Mouse (Mus musculus) limb, embryonic 13.5 days (tissue): ENCODE results near the gene Cadps. TPM values are rescaled to one million over a fixed set of nuclear protein-coding genes. Genes with fewer than 3 reads are reported as not detected.
A peak's percentile ranks its signal among the peaks of the same experiment; 100 is the strongest.
"Not testable (repeated sequence)": the region's sequence is repeated elsewhere in the genome, so short reads cannot be mapped to it uniquely, and the experiment has no call there.

Experiments
- ATAC-seq: fragments of 200-750 bp; cut with Nextera tagmentation; 2 replicates; pipeline ENCODE4 v1.8.0; 2017; ENCODE audit warnings: low read depth, moderate number of reproducible peaks, moderate TSS enrichment; ENCODE audit not compliant: low FRiP score
- H3K27ac ChIP-seq: fragments of 300-500 bp; sonication (generic); 2 replicates; pipeline ENCODE4 v1.5.1; 2015; ENCODE audit warnings: inconsistent platforms, mild to moderate bottlenecking, moderate library complexity
- H3K27me3 ChIP-seq: fragments of 300-500 bp; sonication (generic); 2 replicates; pipeline ENCODE4 v1.6.1; 2015; ENCODE audit warnings: mild to moderate bottlenecking, inconsistent platforms
- H3K36me3 ChIP-seq: fragments of 300-500 bp; sonication (generic); 2 replicates; pipeline ENCODE4 v1.6.1; 2015; ENCODE audit warnings: inconsistent platforms, mild to moderate bottlenecking, moderate library complexity
- H3K4me1 ChIP-seq: fragments of 300-500 bp; sonication (generic); 2 replicates; pipeline ENCODE4 v1.6.1; 2015; ENCODE audit warnings: inconsistent platforms
- H3K4me2 ChIP-seq: fragments of 300-500 bp; sonication (generic); replicated peaks from 2 replicates; pipeline ENCODE4 v1.6.1; 2015; ENCODE audit warnings: inconsistent platforms, mild to moderate bottlenecking, moderate library complexity
- H3K4me3 ChIP-seq: fragments of 300-500 bp; sonication (generic); 2 replicates; pipeline ENCODE4 v1.5.1; 2015; ENCODE audit warnings: moderate library complexity, mild to moderate bottlenecking, inconsistent platforms
- H3K9ac ChIP-seq: fragments of 300-500 bp; sonication (generic); 2 replicates; pipeline ENCODE4 v1.6.1; 2015; ENCODE audit warnings: mild to moderate bottlenecking, inconsistent platforms
- H3K9me3 ChIP-seq: fragments of 300-500 bp; sonication (generic); 2 replicates; pipeline ENCODE4 v1.6.1; 2016; ENCODE audit warnings: inconsistent platforms
- WGBS: fragments of 180-500 bp; shearing (Covaris S2); methylation state at CpG from one replicate; pipeline ENCODE4 v1.1.7; 2015; 5-methylcytosine and 5-hydroxymethylcytosine counted together
- polyA plus RNA-seq: library from polyadenylated mRNA; unstranded; fragments of >200 nt; fragmentation: Nextera tagmentation; extraction: Ambion mirVana; gene quantifications from 2 replicates; pipeline ENCODE4 v1.2.1, GENCODE M21; 2015

Gene Cadps
- polyA plus RNA-seq, 1 experiment from 2014 or later, result 0.87 TPM

GRCm38 (mm10) chr14:12575105-12575504 is 247.8 kb downstream of the Cadps start:
- Histone ChIP-seq H3K36me3 (no peaks in the 10 kb centered on the region), H3K9me3 (no peaks in the 10 kb centered on the region), H3K4me1 (no peaks in the 10 kb centered on the region), H3K4me2 (no peak overlapping the region), H3K4me3 (no peak overlapping the region), H3K27me3 (no peaks in the 10 kb centered on the region), H3K27ac (no peak overlapping the region), H3K9ac (no peak overlapping the region)
- 21% methylated on average over 3 of the region's 3 CpGs for WGBS
- no peak for ATAC-seq

- no peaks in the 10 kb centered on the region for H3K9me3 ChIP-seq
- no peaks in the 10 kb centered on the region for H3K27me3 ChIP-seq
- ATAC-seq, result no peak
- no peak overlapping the region for H3K4me3 ChIP-seq
- H3K4me2 ChIP-seq, result no peak overlapping the region
- H3K4me1 ChIP-seq, result no peaks in the 10 kb centered on the region
- no peaks in the 10 kb centered on the region for H3K36me3 ChIP-seq
- no peak overlapping the region for H3K9ac ChIP-seq
- WGBS, result 83% methylated on average over 4 of the region's 4 CpGs
- H3K27ac ChIP-seq, result no peak overlapping the region
These were observed 248.5 kb downstream of the Cadps start for GRCm38 (mm10) chr14:12574336-12574735.

GRCm38 (mm10) chr14:12561730-12562129 is 261.1 kb downstream of the Cadps start:
- H3K27me3 ChIP-seq, ATAC-seq, H3K36me3 ChIP-seq, H3K9ac ChIP-seq, H3K9me3 ChIP-seq, H3K4me3 ChIP-seq, H3K27ac ChIP-seq, H3K4me2 ChIP-seq: not testable (repeated sequence)
- H3K4me1 ChIP-seq, result peaks cover 14% of the 10 kb centered on the region; the same call in 1 of the 2 replicates

GRCm38 (mm10) chr14:12560233-12560577 is 262.7 kb downstream of the Cadps start:
- Histone ChIP-seq H3K27ac (no peak overlapping the region), H3K27me3 (no peaks in the 10 kb centered on the region), H3K4me3 (no peak overlapping the region), H3K36me3 (no peaks in the 10 kb centered on the region), H3K9ac (no peak overlapping the region), H3K9me3 (0 out of 2 replicates have a peak, but pooled peaks cover 3% of the 10 kb centered on the region), H3K4me2 (no peak overlapping the region), H3K4me1 (peaks cover 14% of the 10 kb centered on the region; the same call in 1 of the 2 replicates)
- WGBS, result 35% methylated on average over 1 of the region's 1 CpGs
- ATAC-seq, result no peak

- H3K9me3 ChIP-seq, result 0 out of 2 replicates have a peak, but pooled peaks cover 3% of the 10 kb centered on the region
- WGBS, result 61% methylated on average over 3 of the region's 3 CpGs
- no peak overlapping the region for H3K9ac ChIP-seq
- H3K4me3 ChIP-seq, result no peak overlapping the region
- H3K27me3 ChIP-seq, result no peaks in the 10 kb centered on the region
- H3K4me2 ChIP-seq, result no peak overlapping the region
- peaks cover 14% of the 10 kb centered on the region; the same call in 1 of the 2 replicates for H3K4me1 ChIP-seq
- peak; percentile 40; the same call in 1 of the 2 replicates for ATAC-seq
- no peaks in the 10 kb centered on the region for H3K36me3 ChIP-seq
- no peak overlapping the region for H3K27ac ChIP-seq
These were observed 263.2 kb downstream of the Cadps start for GRCm38 (mm10) chr14:12559574-12560232.

GRCm38 (mm10) chr14:12558920-12559573 is 263.8 kb downstream of the Cadps start:
- no peaks in the 10 kb centered on the region for H3K9me3 ChIP-seq
- peaks cover 14% of the 10 kb centered on the region; the same call in 1 of the 2 replicates for H3K4me1 ChIP-seq
- no peak overlapping the region for H3K27ac ChIP-seq
- 63% methylated on average over 7 of the region's 7 CpGs for WGBS
- no peaks in the 10 kb centered on the region for H3K27me3 ChIP-seq
- H3K36me3 ChIP-seq, result no peaks in the 10 kb centered on the region
- no peak overlapping the region for H3K4me3 ChIP-seq
- H3K4me2 ChIP-seq, result no peak overlapping the region
- H3K9ac ChIP-seq, result no peak overlapping the region
- no peak for ATAC-seq

- H3K9ac ChIP-seq, result no peak overlapping the region
- no peaks in the 10 kb centered on the region for H3K36me3 ChIP-seq
- no peak for ATAC-seq
- 82% methylated on average over 2 of the region's 2 CpGs for WGBS
- no peak overlapping the region for H3K4me2 ChIP-seq
- H3K27ac ChIP-seq, result no peak overlapping the region
- 0 out of 2 replicates have a peak, but pooled peaks cover 4% of the 10 kb centered on the region for H3K4me1 ChIP-seq
- H3K4me3 ChIP-seq, result no peak overlapping the region
- no peaks in the 10 kb centered on the region for H3K27me3 ChIP-seq
- no peaks in the 10 kb centered on the region for H3K9me3 ChIP-seq
These were observed 268.4 kb downstream of the Cadps start for GRCm38 (mm10) chr14:12554486-12554885.

- WGBS, result 45% methylated on average over 6 of the region's 6 CpGs
- Histone ChIP-seq H3K9ac (no peak overlapping the region), H3K4me1 (no peaks in the 10 kb centered on the region), H3K9me3 (no peaks in the 10 kb centered on the region), H3K36me3 (no peaks in the 10 kb centered on the region), H3K4me3 (no peak overlapping the region), H3K4me2 (no peak overlapping the region), H3K27ac (no peak overlapping the region), H3K27me3 (no peaks in the 10 kb centered on the region)
- ATAC-seq, result no peak
These were observed 271.5 kb downstream of the Cadps start for GRCm38 (mm10) chr14:12551353-12551752.

GRCm38 (mm10) chr14:12550931-12551330 is 271.9 kb downstream of the Cadps start:
- Histone ChIP-seq H3K27ac (no peak overlapping the region), H3K4me2 (no peak overlapping the region), H3K27me3 (no peaks in the 10 kb centered on the region), H3K4me1 (no peaks in the 10 kb centered on the region), H3K9ac (no peak overlapping the region), H3K36me3 (no peaks in the 10 kb centered on the region), H3K4me3 (no peak overlapping the region), H3K9me3 (no peaks in the 10 kb centered on the region)
- 54% methylated on average over 5 of the region's 5 CpGs for WGBS
- ATAC-seq, result no peak

GRCm38 (mm10) chr14:12549290-12549689 is 273.6 kb downstream of the Cadps start:
- no peak overlapping the region for H3K4me3 ChIP-seq
- no peaks in the 10 kb centered on the region for H3K9me3 ChIP-seq
- no peak overlapping the region for H3K4me2 ChIP-seq
- no peaks in the 10 kb centered on the region for H3K27me3 ChIP-seq
- H3K9ac ChIP-seq, result no peak overlapping the region
- no peaks in the 10 kb centered on the region for H3K36me3 ChIP-seq
- H3K27ac ChIP-seq, result no peak overlapping the region
- no peak for ATAC-seq
- no peaks in the 10 kb centered on the region for H3K4me1 ChIP-seq

GRCm38 (mm10) chr14:12547496-12547895 is 275.4 kb downstream of the Cadps start:
- Histone ChIP-seq H3K4me1 (no peaks in the 10 kb centered on the region), H3K36me3 (no peaks in the 10 kb centered on the region), H3K27me3 (no peaks in the 10 kb centered on the region), H3K9ac (no peak overlapping the region), H3K27ac (no peak overlapping the region), H3K4me3 (no peak overlapping the region), H3K4me2 (no peak overlapping the region), H3K9me3 (no peaks in the 10 kb centered on the region)
- 92% methylated on average over 4 of the region's 4 CpGs for WGBS
- ATAC-seq, result no peak

- Histone ChIP-seq H3K4me1 (no peaks in the 10 kb centered on the region), H3K36me3 (no peaks in the 10 kb centered on the region), H3K9me3 (no peaks in the 10 kb centered on the region), H3K27ac (no peak overlapping the region), H3K4me3 (no peak overlapping the region), H3K4me2 (no peak overlapping the region), H3K9ac (no peak overlapping the region), H3K27me3 (no peaks in the 10 kb centered on the region)
- whole genome bisulfite sequencing, result 40% methylated on average over 2 of the region's 2 CpGs
- ATAC-seq, result no peak
These were observed 281.1 kb downstream of the Cadps start for GRCm38 (mm10) chr14:12541733-12542132.

- Histone ChIP-seq H3K9ac (no peak overlapping the region), H3K4me2 (no peak overlapping the region), H3K4me1 (no peaks in the 10 kb centered on the region), H3K27me3 (no peaks in the 10 kb centered on the region), H3K27ac (no peak overlapping the region), H3K4me3 (no peak overlapping the region), H3K9me3 (no peaks in the 10 kb centered on the region), H3K36me3 (no peaks in the 10 kb centered on the region)
- no peak for ATAC-seq
- WGBS, result 80% methylated on average over 5 of the region's 5 CpGs
These were observed 283.8 kb downstream of the Cadps start for GRCm38 (mm10) chr14:12539071-12539470.
